Mouse (Mus musculus) urinary bladder, postnatal 4 days (tissue): ENCODE data around the gene Ppp1r14b.
"Not testable (repeated sequence)": the region's sequence is repeated elsewhere in the genome, so short reads cannot be mapped to it uniquely, and the experiment has no call there.

Experiments
- DNase-seq, 2 experiments: peaks; one replicate each; pipeline ENCODE4 v3.0.0; 2021 to 2022; ENCODE audit warnings: low spot score in 2 of 2

Gene Ppp1r14b

DNA sequence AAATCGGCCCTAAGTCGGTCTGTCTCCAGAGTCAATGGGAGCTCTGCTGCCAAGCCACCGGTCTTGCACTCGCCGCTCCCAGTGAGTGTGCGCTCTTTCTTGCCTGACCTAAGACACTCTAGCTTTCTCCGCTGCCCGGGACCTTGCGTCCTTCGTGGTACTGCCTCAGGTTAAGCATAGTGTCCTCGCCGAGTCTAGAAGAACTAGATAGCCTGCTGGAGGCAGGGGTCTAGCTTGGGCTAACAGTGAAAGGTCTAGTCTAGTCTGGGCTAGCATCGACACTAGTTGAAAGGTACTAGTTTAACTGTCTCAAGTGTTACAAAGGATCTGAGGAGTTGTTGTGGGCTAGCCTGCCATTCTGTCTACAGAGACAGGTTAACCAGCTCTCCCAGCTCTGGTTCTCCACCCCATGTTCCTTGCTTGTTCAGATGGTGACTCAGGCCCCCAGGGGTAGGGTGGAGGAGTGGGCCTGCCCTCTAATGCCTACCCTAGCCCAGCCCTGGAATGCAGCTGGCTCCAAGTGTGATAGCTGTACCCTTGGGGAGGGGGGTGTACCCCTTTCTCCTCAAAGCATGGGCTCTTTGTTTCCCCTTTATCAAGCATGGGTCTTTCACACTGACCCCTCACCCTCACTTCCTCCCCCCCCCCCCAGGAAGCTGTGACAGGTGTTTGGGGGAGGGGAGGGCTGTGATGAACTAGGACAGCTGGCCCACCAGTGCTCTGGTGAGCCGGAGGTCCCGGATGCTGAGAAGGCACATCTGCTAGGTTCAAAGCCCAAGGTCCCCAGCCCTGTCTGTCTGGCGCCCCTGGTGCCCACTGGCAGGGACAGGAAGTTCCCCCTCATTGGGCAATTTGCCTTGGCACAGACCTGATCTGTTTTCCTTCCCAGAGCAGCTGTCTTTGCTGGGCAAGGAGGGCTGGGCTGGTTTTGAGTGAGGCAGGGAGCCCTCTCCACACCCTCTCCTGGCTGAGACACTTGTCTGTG is 1.1 kb downstream of the Ppp1r14b start, which contains the start of gene Plcb3:
Plcb3 (minus strand) TSS at position 934 of the 985 bp plus-strand sequence.
- DNase-seq, result peak in 1 of 2 experiments; percentile 59

DNA sequence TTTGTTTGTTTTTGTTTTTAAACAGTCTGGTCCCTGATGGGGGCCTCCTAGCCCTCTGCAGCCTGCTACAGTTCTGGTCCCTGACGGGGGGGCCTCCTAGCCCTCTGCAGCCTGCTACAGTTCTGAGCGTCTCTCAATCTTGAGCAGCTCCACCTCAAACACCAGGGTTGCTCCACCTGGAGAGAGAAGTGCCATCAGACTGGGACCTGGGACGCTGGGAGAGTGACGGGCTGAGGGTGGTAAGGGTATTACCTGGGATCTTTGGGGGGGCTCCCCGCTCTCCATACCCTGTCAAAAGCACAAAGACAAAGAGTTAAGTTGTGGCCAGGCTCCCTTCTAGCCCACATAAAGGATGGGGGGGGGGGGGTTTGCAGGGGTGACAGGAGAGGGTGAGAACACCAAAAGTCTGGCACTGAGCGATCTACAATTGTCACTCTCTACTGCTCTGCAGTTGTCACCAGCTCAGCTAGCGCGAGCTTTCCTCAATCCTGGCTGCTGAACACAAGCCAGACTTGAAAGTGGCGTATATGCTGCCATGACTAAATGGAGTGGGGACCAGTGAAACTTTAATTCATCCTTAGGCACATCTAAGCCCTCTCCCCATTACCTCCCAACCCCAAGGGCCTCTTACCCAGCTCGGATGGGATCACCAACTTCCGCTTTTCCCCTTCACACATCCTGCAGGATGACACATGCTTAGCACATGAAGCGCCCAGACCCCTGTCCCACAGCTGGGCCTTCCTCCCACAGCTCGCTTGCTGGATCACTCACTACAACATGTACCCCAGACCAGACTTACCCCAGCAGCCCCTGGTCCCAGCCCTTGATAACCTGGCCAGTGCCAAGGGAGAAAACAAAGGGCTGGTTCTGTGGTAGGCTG is 3.2 kb downstream of the Ppp1r14b start:
- DNase-seq, result no peak

DNA sequence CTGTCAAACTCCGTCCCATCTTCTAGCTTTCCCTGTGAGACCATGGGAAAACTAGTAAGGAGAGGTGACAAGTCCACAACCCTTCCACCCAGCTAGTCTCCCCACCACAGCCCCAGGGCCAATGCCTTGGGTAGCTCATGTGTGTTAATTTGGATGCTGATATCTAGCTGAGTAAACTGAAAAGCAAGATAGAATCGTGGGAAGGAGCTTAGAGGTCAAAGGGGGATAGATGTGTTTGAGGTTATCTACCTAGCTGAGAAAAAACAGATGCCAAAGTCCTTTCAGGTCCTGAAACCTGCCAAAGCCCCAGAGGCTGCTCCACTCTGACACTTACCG is 3.8 kb downstream of the Ppp1r14b start:
- DNase-seq, result no peak

DNA sequence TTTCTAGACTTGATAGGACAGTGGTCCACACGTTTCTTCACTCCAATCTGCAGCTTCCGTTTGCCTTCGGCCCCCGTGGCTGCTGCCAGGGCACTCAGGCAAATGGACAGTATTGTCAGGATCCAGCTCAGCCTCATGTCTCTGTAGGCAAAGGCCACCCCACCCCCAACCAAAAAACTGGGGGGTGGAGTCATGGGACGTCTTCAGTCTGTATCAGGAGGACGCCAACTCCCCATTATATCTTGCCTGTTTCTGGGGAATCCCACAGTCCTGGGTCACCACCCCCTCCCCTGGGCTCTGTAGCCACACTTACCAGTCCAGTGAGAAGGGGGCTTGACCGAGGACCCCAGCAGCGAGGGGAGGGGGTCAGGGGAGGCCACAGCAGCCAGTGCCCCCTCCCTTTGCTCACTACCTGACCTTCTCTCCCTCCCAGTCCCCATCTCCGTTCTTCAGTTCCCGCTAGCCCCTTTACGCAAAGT is 4.3 kb downstream of the Ppp1r14b start:
- no peak for DNase-seq

GRCm38 (mm10) chr19:6979486-6980380 is 5.0 kb downstream of the Ppp1r14b start:
- DNase-seq, result peak; percentile 99 to 100

- peak; percentile 98 for DNase-seq
Measured at GRCm38 (mm10) chr19:6980381-6981093, 5.8 kb downstream of the Ppp1r14b start, which contains the start of gene Fkbp2. Fkbp2 (minus strand) TSS chr19:6980501.

GRCm38 (mm10) chr19:6981465-6981864 is 6.7 kb downstream of the Ppp1r14b start:
- DNase-seq, result no peak

DNA sequence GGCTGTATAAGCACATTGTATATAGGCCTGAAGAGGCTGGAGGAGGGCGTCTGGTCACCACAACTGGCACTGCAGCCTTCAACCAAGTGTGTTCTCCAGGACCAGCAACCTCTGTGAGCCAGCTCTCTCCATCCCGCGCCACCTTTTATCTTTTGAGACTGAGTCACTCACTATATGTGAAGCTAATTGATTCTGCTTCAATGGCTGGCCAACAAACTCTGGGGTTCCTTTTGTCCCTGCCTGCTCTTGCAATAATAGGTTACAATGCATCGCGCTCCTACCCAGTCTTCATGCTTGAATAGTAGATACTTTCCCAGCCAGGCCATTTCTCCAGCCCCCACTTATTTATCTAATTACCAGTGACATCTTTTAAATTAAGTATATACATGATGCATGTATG is 8.9 kb downstream of the Ppp1r14b start:
- DNase-seq, result no peak

DNA sequence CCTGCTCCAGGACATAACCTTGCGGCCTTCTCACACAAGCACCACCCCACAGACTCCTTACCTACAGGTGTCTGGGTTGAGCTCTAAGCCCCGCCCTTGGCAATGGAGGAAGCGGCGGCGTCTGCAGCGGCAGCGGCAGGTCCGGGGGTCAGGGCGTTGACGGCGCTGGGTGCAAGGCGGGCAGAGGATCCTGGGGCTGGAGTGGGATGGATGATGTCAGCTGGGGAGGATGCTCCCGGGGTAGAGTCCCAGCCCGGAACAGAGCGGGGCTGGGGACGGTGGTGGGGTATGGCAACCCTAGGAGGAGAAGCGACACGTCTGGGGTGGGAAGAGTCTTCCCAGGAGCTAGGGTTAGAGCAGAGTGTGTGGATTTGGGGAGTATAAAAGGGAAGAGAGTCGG is 10.5 kb downstream of the Ppp1r14b start:
- no peak for DNase-seq

- DNase-seq, result no peak
Measured at GRCm38 (mm10) chr19:6985951-6986708, 11.4 kb downstream of the Ppp1r14b start.

DNA sequence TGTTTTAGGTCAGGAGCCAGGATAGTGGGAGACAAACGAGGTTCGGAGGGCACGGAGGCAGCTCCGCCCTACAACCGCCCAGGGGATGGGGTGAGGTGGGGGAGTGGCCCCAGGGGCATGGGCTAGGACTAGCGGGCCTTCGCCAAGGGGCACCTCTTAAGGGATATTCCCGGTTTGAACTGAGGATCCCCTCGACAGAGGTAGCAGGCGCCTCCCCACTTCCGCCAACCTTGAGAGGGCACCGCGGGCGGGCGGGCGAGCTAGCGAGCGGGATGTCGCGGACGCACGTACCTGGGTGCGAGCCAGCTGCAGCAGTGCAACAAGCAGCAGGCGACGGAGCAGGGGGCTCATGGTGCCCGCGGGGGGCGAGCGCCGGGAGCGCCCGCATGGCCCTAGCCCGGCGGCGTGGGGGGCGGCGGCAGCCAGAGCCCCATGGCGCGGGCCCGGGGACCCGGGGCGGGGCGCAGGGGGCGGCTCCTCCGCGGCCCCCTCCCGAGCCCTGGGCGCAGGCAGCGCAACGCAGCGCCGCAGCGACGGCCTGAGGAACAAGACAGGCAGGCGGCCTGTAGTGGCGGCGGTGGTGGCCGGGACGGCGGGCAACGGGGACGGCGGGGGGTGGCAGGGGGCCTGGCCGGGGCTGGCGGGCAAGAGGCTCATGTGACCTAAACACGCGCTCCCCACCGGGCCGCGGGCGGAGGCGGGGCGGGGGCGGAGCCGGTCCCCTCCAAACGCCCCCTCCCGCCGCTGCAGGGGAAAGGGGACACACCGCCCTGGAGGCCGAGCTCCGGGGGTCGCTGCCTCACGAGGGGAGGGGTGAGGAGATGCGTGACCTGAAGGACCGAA is 12.5 kb downstream of the Ppp1r14b start, which contains the start of gene Vegfb:
Vegfb (minus strand) TSS at position 591 of the 843 bp plus-strand sequence.
- DNase-seq, result peak; percentile 68 to 69

- DNase-seq, result no peak
Measured at GRCm38 (mm10) chr19:6987904-6988285, 13.1 kb downstream of the Ppp1r14b start.

DNA sequence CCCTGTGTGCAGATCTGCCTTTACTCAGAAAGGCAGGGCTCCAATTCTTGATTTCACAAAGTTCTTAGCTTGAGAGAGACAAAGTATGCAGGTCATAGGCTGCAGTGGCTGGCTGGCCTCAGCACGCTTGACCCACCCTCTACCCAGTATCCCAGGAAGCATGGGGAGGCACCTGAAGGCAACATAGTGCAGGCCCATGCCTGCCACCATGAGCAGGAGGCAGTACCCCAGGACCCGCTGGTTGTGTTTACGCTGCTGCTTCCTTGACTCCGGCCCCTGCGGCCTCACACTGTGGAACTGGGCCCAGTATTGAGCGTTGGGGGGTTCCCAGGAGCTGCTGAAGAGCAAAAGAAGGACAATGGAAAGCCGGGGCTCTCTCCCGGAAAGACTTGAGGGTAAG is 14.5 kb downstream of the Ppp1r14b start:
- no peak for DNase-seq

- DNase-seq, result no peak
Measured at GRCm38 (mm10) chr19:6990712-6991111, 15.9 kb downstream of the Ppp1r14b start.

DNA sequence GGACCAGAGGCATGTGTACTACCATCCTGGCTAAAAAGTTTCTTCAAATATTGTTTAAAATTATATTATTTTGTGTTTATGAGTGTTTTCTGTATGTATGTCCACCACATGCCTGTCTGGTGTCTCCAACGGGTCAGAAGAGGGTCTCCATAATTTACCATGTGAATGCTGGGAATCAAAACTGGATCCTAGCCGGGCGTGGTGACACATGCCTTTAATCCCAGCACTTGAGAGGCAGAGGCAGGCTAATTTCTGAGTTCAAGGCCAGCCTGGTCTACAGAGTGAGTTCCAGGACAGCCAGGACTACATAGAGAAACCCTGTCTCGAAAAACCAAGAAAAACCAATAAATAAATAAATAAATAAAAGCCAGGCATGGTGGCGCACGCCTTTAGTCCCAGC is 16.4 kb downstream of the Ppp1r14b start:
- DNase-seq, result not testable (repeated sequence)

GRCm38 (mm10) chr19:6992011-6992858 is 17.5 kb downstream of the Ppp1r14b start, which contains the start of gene Dnajc4:
Dnajc4 (minus strand) TSS chr19:6992572.
- DNase-seq, result peak; percentile 95 to 96

DNA sequence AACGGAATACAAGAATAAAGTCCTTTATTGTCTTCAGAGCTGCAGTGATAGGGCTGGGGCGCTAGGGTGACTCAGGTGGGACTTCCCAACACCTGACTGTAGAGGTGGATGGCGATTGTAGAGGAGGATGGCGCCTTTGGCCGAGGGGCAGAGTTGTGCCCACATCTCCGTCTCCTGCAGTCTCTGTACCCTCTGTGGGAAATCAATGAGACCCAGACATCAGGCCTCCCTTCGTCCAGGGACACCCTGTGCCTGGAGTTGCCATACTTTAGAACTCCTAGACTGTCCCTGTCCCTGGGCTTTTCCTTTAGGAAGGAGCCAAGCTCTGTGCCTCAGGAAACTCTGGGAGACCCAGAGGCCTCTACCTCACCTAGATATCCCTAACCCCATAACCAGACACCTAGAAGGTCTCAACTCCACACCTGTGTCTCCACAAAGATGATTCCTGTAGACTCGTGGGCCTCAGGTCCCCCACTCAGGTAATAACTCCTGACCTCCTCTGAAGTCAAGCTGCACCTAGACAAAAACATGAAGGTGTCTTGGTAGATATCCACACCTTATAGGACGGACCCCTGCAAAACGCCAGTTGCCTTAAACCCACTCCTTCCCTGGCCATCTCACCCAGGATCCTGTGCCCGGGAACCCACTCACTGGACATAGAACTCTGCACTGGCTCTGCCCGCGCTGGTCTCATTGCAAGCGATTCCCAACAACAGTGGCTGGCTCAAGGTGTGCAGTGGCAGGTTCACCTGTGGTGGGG is 18.4 kb downstream of the Ppp1r14b start:
- no peak for DNase-seq
